Mouse (Mus musculus): ENCODE measurements around the gene Rps6ka6. TPM values are rescaled to one million over a fixed set of nuclear protein-coding genes. Genes with fewer than 3 reads are reported as not detected.

The Rps6ka6 gene
- polyA plus RNA-seq, 1 experiment from 2014 or later = 6.7 TPM

- no peak overlapping the region for H3K4me2 ChIP-seq (replicated peaks; ENCODE audit: low read depth)
- no peak for DNase-seq (ENCODE audit: low spot score)
- ATAC-seq (ENCODE audit: low FRiP score, low TSS enrichment) = no peak
- H3K9me3 ChIP-seq (ENCODE audit: control insufficient read depth, low read length) = no peaks in the 10 kb centered on the region
- H3K9ac ChIP-seq (ENCODE audit: low read length) = no peak overlapping the region
- TF ChIP-seq CTCF (IDR thresholded peaks at IDR 0.05; ENCODE audit: low read depth) = no peak
- no peak for TF ChIP-seq EP300 (optimal IDR thresholded peaks at IDR 0.05)
- no peaks in the 10 kb centered on the region for H3K36me3 ChIP-seq (ENCODE audit: control insufficient read depth, insufficient read depth, low read length)
- H3K27me3 ChIP-seq (ENCODE audit: control insufficient read depth, insufficient read depth, low read length) = no peaks in the 10 kb centered on the region
- no peak overlapping the region for H3K27ac ChIP-seq (replicated peaks)
- WGBS = 55% methylated on average over 1 of the region's 1 CpGs
- no peak overlapping the region for H3K4me3 ChIP-seq (ENCODE audit: low read depth, low read length)
- H3K4me1 ChIP-seq (replicated peaks; ENCODE audit: control insufficient read depth, insufficient read depth) = no peaks in the 10 kb centered on the region
These were observed 163.6 kb downstream of the Rps6ka6 start for GRCm38 (mm10) chrX:111374177-111374576.

Other genes starting within 250 kb of the Rps6ka6 start
- 0.13 and 0.18 TPM in 2 replicates for gene Hdx, start 159.1 kb upstream of the Rps6ka6 start, polyA plus RNA-seq (2015; fragmentation: Nextera tagmentation; extraction: Ambion mirVana)